Comparison of ENCODE assay signal across 11 mouse cellular contexts in the genomic region with DNA sequence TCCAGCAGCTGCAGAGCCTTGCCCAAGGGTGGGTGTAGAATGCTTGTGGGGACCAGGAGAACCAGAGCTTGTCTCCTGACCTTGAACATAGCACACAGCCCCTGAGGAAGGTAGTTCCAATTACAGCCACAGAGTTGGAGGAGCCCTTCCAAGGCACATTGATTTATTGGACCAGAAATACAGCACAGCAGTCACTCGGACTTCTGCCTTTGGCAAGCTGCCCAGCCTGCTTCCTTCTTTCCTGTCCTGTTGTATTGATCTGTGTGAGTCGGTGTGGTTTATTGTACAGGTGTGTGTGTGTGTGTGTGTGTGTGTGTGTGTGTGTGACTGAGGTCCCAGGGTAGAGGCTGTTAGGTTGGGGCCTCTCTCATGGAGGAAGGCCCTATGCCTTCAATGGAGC. TPM values are rescaled to one million over a fixed set of nuclear protein-coding genes. Genes with fewer than 3 reads are reported as not detected.
DNase-seq lines count a peak whose midpoint lies in the region; ATAC-seq lines count a peak whose summit lies in the region.
"Had no signal": no experiment of that assay in that cellular context is flagged by ENCODE, and none has a peak within 500 bp of the region (broad histone marks: within the 10 kb centered on the region; RNA-seq: fewer than 3 reads in every experiment).

No protein-coding gene starts in this region.

- no peak overlapping the region for H3K4me2 ChIP-seq in neural tube, embryonic 12.5 days (replicated peaks)
- no peak overlapping the region for H3K4me2 ChIP-seq in neural tube, embryonic 13.5 days

- ATAC-seq in neural tube, embryonic 12.5 days (ENCODE audit: low FRiP score, low read depth): peak; percentile 56; the same call in 1 of the 2 replicates
- peak; percentile 28; the same call in 1 of the 2 replicates for ATAC-seq in neural tube, embryonic 13.5 days (ENCODE audit: low read depth)
- ATAC-seq in monocyte, adult 5-6 weeks (replicated peaks; ENCODE audit: insufficient number of reproducible peaks, low FRiP score, low TSS enrichment, poor library complexity, severe bottlenecking): no peak
- ATAC-seq: lung, postnatal 0 days; Patski had no signal

- H3K4me3 ChIP-seq in neural tube, embryonic 12.5 days: no peak overlapping the region
- H3K4me3 ChIP-seq in neural tube, embryonic 13.5 days: no peak overlapping the region

- no peaks in the 10 kb centered on the region for H3K9me3 ChIP-seq in neural tube, embryonic 12.5 days
- H3K9me3 ChIP-seq in neural tube, embryonic 13.5 days: no peaks in the 10 kb centered on the region

- no peak overlapping the region for H3K27ac ChIP-seq in neural tube, embryonic 12.5 days
- peak overlapping the region; percentile 46 for H3K27ac ChIP-seq in neural tube, embryonic 13.5 days (replicated peaks)

- WGBS in neural tube, embryonic 12.5 days: 20% methylated on average over 2 of the region's 2 CpGs
- 11% methylated on average over 2 of the region's 2 CpGs for WGBS in neural tube, embryonic 13.5 days

- H3K4me1 ChIP-seq in neural tube, embryonic 12.5 days: peaks cover 12% of the 10 kb centered on the region
- H3K4me1 ChIP-seq in neural tube, embryonic 13.5 days (replicated peaks): peaks cover 30% of the 10 kb centered on the region

- H3K36me3 ChIP-seq in neural tube, embryonic 12.5 days: no peaks in the 10 kb centered on the region
- H3K36me3 ChIP-seq in neural tube, embryonic 13.5 days: no peaks in the 10 kb centered on the region

- H3K27me3 ChIP-seq in neural tube, embryonic 12.5 days (replicated peaks): no peaks in the 10 kb centered on the region
- H3K27me3 ChIP-seq in neural tube, embryonic 13.5 days: peaks cover 12% of the 10 kb centered on the region
- H3K27me3 ChIP-seq: Patski had no signal

- DNase-seq in cerebellum, postnatal 10 days: peak; percentile 75 to 82
- DNase-seq in cerebellum, adult 9-11 months: no peak
- no peak for DNase-seq in neural tube, embryonic 10.5 days (ENCODE audit: extremely low spot score, low spot score)
- DNase-seq in kidney, postnatal 10 days: peak; percentile 55
- no peak for DNase-seq in spleen, postnatal 36 days (ENCODE audit: low spot score in 2 of 2)
- DNase-seq: gastrocnemius, postnatal 25 days had no signal

- H3K9ac ChIP-seq in neural tube, embryonic 12.5 days: no peak overlapping the region
- no peak overlapping the region for H3K9ac ChIP-seq in neural tube, embryonic 13.5 days

RNA-seq across cellular contexts. Expression of a gene that starts 30.1 kb away (rescaled TPM):
- 1.2 and 1.9 TPM in 2 replicates for polyA plus RNA-seq in neural tube, embryonic 12.5 days (2016; fragmentation: Nextera tagmentation; extraction: Ambion mirVana)
- polyA plus RNA-seq in neural tube, embryonic 13.5 days (2015; fragmentation: Nextera tagmentation; extraction: Ambion mirVana): 1.5 and 2.3 TPM in 2 replicates
- 0.58 to 1.6 TPM in 2 of 3 replicates, not detected in the other for total RNA-seq in monocyte, adult 5-6 weeks (2017)

RNA-seq across cellular contexts. Expression of a gene that starts 57.3 kb away (rescaled TPM):
- polyA plus RNA-seq in neural tube, embryonic 12.5 days (2016; fragmentation: Nextera tagmentation; extraction: Ambion mirVana): 13.7 and 16.9 TPM in 2 replicates
- polyA plus RNA-seq in neural tube, embryonic 13.5 days (2015; fragmentation: Nextera tagmentation; extraction: Ambion mirVana): 12.5 and 13.5 TPM in 2 replicates
- 14.0 to 25.4 TPM (median 16.2 TPM) in 3 replicates for total RNA-seq in monocyte, adult 5-6 weeks (2017)

Comparison
In these comparisons a context has a peak if more than half of its experiments do, and no peak if none do; other contexts are left out.
1. DNase-seq: peak in cerebellum, postnatal 10 days (2 of 2) and kidney, postnatal 10 days (single experiment); none in cerebellum, adult 9-11 months (single experiment), neural tube, embryonic 10.5 days (single experiment) and spleen, postnatal 36 days (0 of 2).